Mouse (Mus musculus) testis, postnatal 10 days (tissue): Measurements from ENCODE around the gene Spdef.
A peak's percentile ranks its signal among the peaks of the same experiment; 100 is the strongest.

ENCODE experiments used
- DNase-seq: peaks from one replicate; pipeline ENCODE4 v3.0.0; 2021; ENCODE audit warnings: low spot score

Spdef gene

GRCm38 (mm10) chr17:27725011-27725410 lies 3.7 kb downstream of the Spdef start:
- DNase-seq, result no peak

GRCm38 (mm10) chr17:27724327-27724726 lies 4.4 kb downstream of the Spdef start:
- DNase-seq, result no peak

- DNase-seq, result no peak
These were observed 7.6 kb downstream of the Spdef start for GRCm38 (mm10) chr17:27721125-27721664.

- no peak for DNase-seq
These were observed 8.4 kb downstream of the Spdef start for GRCm38 (mm10) chr17:27720326-27720725.

GRCm38 (mm10) chr17:27719663-27720062 lies 9.1 kb downstream of the Spdef start:
- no peak for DNase-seq

GRCm38 (mm10) chr17:27718250-27718649 lies 10.5 kb downstream of the Spdef start:
- no peak for DNase-seq

GRCm38 (mm10) chr17:27716804-27717203 lies 12.0 kb downstream of the Spdef start:
- DNase-seq, result peak; percentile 69

GRCm38 (mm10) chr17:27712832-27713231 lies 15.9 kb downstream of the Spdef start:
- DNase-seq, result no peak

GRCm38 (mm10) chr17:27709650-27710049 lies 19.1 kb downstream of the Spdef start:
- no peak for DNase-seq

GRCm38 (mm10) chr17:27707954-27708661 lies 20.6 kb downstream of the Spdef start:
- DNase-seq, result peak; percentile 95

- DNase-seq, result no peak
These were observed 23.1 kb downstream of the Spdef start for GRCm38 (mm10) chr17:27705661-27706060.

- no peak for DNase-seq
These were observed 24.7 kb downstream of the Spdef start for GRCm38 (mm10) chr17:27703961-27704621.

- DNase-seq, result peak; percentile 83
These were observed 26.2 kb downstream of the Spdef start for GRCm38 (mm10) chr17:27702518-27702917.

- DNase-seq, result no peak
These were observed 26.9 kb downstream of the Spdef start for GRCm38 (mm10) chr17:27701856-27702255.

- no peak for DNase-seq
These were observed 27.9 kb downstream of the Spdef start for GRCm38 (mm10) chr17:27700812-27701211.

GRCm38 (mm10) chr17:27699641-27700244 lies 29.0 kb downstream of the Spdef start:
- no peak for DNase-seq

GRCm38 (mm10) chr17:27690993-27691693 lies 37.6 kb downstream of the Spdef start:
- no peak for DNase-seq

- DNase-seq, result no peak
These were observed 42.4 kb downstream of the Spdef start for GRCm38 (mm10) chr17:27686395-27686794.

- DNase-seq, result no peak
These were observed 43.2 kb downstream of the Spdef start for GRCm38 (mm10) chr17:27685550-27685913.

- peak; percentile 76 for DNase-seq
These were observed 43.7 kb downstream of the Spdef start for GRCm38 (mm10) chr17:27684886-27685549.

- DNase-seq, result no peak
These were observed 49.6 kb downstream of the Spdef start for GRCm38 (mm10) chr17:27678924-27679813.
